Mouse (Mus musculus) heart, postnatal 0 days (tissue): ENCODE data around the gene Bcl11a. TPM values are rescaled to one million over a fixed set of nuclear protein-coding genes. Genes with fewer than 3 reads are reported as not detected.

Experiments
- ATAC-seq: fragments of 200-750 bp; cut with Nextera tagmentation; 2 replicates; pipeline ENCODE4 v1.8.0; 2017; ENCODE audit warnings: low read depth, moderate number of reproducible peaks, moderate library complexity; ENCODE audit not compliant: insufficient read depth
- DNase-seq: peaks from one replicate; pipeline ENCODE4 v3.0.0-alpha.2; 2016; ENCODE audit warnings: low spot score
- H3K27ac ChIP-seq: fragments of 300-500 bp; sonication (generic); 2 replicates; pipeline ENCODE4 v1.5.1; 2014; ENCODE audit warnings: low read depth, mild to moderate bottlenecking
- H3K27me3 ChIP-seq: fragments of 300-500 bp; sonication (generic); 2 replicates; pipeline ENCODE4 v1.6.1; 2014; ENCODE audit warnings: low read length, mixed read lengths; ENCODE audit not compliant: control insufficient read depth, insufficient read depth
- H3K36me3 ChIP-seq: fragments of 300-500 bp; sonication (generic); replicated peaks from 2 replicates; pipeline ENCODE4 v1.6.1; 2014; ENCODE audit warnings: low read length, mixed read lengths; ENCODE audit not compliant: control insufficient read depth, insufficient read depth
- H3K4me1 ChIP-seq: fragments of 300-500 bp; sonication (generic); 2 replicates; pipeline ENCODE4 v1.6.1; 2014; ENCODE audit warnings: antibody characterized with exemption; ENCODE audit not compliant: control insufficient read depth, insufficient read depth
- H3K4me2 ChIP-seq: fragments of 300-500 bp; sonication (generic); 2 replicates; pipeline ENCODE4 v1.6.1; 2014; ENCODE audit warnings: low read depth, mild to moderate bottlenecking, low read length, moderate library complexity
- H3K4me3 ChIP-seq: fragments of 300-500 bp; sonication (generic); 2 replicates; pipeline ENCODE4 v1.5.1; 2014; ENCODE audit warnings: low read depth, low read length
- H3K9ac ChIP-seq: fragments of 300-500 bp; sonication (generic); replicated peaks from 2 replicates; pipeline ENCODE4 v1.6.1; 2014; ENCODE audit warnings: low read depth, low read length, mixed read lengths
- H3K9me3 ChIP-seq: fragments of 300-500 bp; sonication (generic); replicated peaks from 2 replicates; pipeline ENCODE4 v1.6.1; 2016; ENCODE audit warnings: low read length; ENCODE audit not compliant: control insufficient read depth
- CTCF ChIP-seq: IDR thresholded peaks from 2 replicates; pipeline ENCODE4 v1.5.1; 2016; ENCODE audit warnings: antibody characterized with exemption, control low read depth, low read depth
- EP300 ChIP-seq: IDR thresholded peaks from 2 replicates; pipeline ENCODE4 v1.6.1; 2016; ENCODE audit warnings: antibody characterized with exemption, low read depth
- WGBS: fragments of 180-500 bp; shearing (Covaris S2); extraction: QIAGEN DNeasy Blood & Tissue Kit; methylation state at CpG from one replicate; pipeline ENCODE4 v1.1.7; 2014; 5-methylcytosine and 5-hydroxymethylcytosine counted together
- polyA plus RNA-seq: library from polyadenylated mRNA; unstranded; fragments of >200 nt; fragmentation: Nextera tagmentation; extraction: Ambion mirVana; gene quantifications from 2 replicates; pipeline ENCODE4 v1.2.1, GENCODE M21; 2015
- total RNA-seq: library from RNA; depleted of rRNA; stranded (reverse); fragments of >200 nt; gene quantifications from 2 replicates; pipeline ENCODE4 v1.2.3, GENCODE M21; 2014; ENCODE audit warnings: low replicate concordance

Gene Bcl11a
- total and polyA plus RNA-seq, 2 experiments from 2014 or later, result 7.1 to 8.2 TPM

GRCm38 (mm10) chr11:24094086-24094487 is 16.2 kb downstream of the Bcl11a start:
- WGBS, result 18% methylated on average over 5 of the region's 5 CpGs
- 0 out of 2 replicates have a peak overlapping the region, but pooled peaks have one; percentile 5 for H3K9ac ChIP-seq
- no peaks in the 10 kb centered on the region for H3K9me3 ChIP-seq
- DNase-seq (peak; percentile 41), ATAC-seq (peak; percentile 51; the same call in 1 of the 2 replicates)
- peak overlapping the region; percentile 69 for H3K27ac ChIP-seq
- no peaks in the 10 kb centered on the region for H3K27me3 ChIP-seq
- no peaks in the 10 kb centered on the region for H3K36me3 ChIP-seq
- TF ChIP-seq EP300, result no peak
- peak; percentile 35 for TF ChIP-seq CTCF
- no peak overlapping the region for H3K4me3 ChIP-seq
- H3K4me2 ChIP-seq, result peak overlapping the region; percentile 45
- peaks cover 14% of the 10 kb centered on the region; the same call in 1 of the 2 replicates for H3K4me1 ChIP-seq

- H3K36me3 ChIP-seq, result no peaks in the 10 kb centered on the region
- H3K27me3 ChIP-seq, result no peaks in the 10 kb centered on the region
- H3K4me2 ChIP-seq, result no peak overlapping the region
- 61% methylated on average over 9 of the region's 9 CpGs for WGBS
- no peak overlapping the region; the same call in 1 of the 2 replicates for H3K27ac ChIP-seq
- TF ChIP-seq EP300 (no peak), CTCF (no peak)
- no peak overlapping the region for H3K4me3 ChIP-seq
- 0 out of 2 replicates have a peak overlapping the region, but pooled peaks have one; percentile 16 for H3K9ac ChIP-seq
- H3K9me3 ChIP-seq, result no peaks in the 10 kb centered on the region
- DNase-seq, result no peak
- peaks cover 21% of the 10 kb centered on the region for H3K4me1 ChIP-seq
- ATAC-seq, result no peak
Observed at GRCm38 (mm10) chr11:24095236-24095635, 17.4 kb downstream of the Bcl11a start.

- no peaks in the 10 kb centered on the region for H3K9me3 ChIP-seq
- no peak overlapping the region for H3K4me3 ChIP-seq
- no peaks in the 10 kb centered on the region for H3K27me3 ChIP-seq
- no peak overlapping the region for H3K9ac ChIP-seq
- H3K4me2 ChIP-seq, result no peak overlapping the region
- no peak for ATAC-seq
- DNase-seq, result no peak
- no peaks in the 10 kb centered on the region for H3K36me3 ChIP-seq
- H3K27ac ChIP-seq, result no peak overlapping the region
- no peak for TF ChIP-seq CTCF
- TF ChIP-seq EP300, result no peak
- peaks cover 26% of the 10 kb centered on the region for H3K4me1 ChIP-seq
- WGBS, result 86% methylated on average over 7 of the region's 7 CpGs
Observed at GRCm38 (mm10) chr11:24095656-24096353, 17.9 kb downstream of the Bcl11a start.

- Histone ChIP-seq H3K27me3 (no peaks in the 10 kb centered on the region), H3K9ac (no peak overlapping the region), H3K36me3 (no peaks in the 10 kb centered on the region), H3K4me3 (no peak overlapping the region), H3K4me1 (peaks cover 28% of the 10 kb centered on the region), H3K4me2 (no peak overlapping the region), H3K9me3 (no peaks in the 10 kb centered on the region), H3K27ac (no peak overlapping the region)
- TF ChIP-seq CTCF, result no peak
- no peak for TF ChIP-seq EP300
- ATAC-seq (no peak), DNase-seq (no peak)
- WGBS, result 59% methylated on average over 6 of the region's 6 CpGs
Observed at GRCm38 (mm10) chr11:24096483-24096882, 18.6 kb downstream of the Bcl11a start.

GRCm38 (mm10) chr11:24097026-24097425 is 19.2 kb downstream of the Bcl11a start:
- 77% methylated on average over 6 of the region's 6 CpGs for WGBS
- Histone ChIP-seq H3K4me3 (no peak overlapping the region), H3K27me3 (no peaks in the 10 kb centered on the region), H3K36me3 (no peaks in the 10 kb centered on the region), H3K4me1 (peaks cover 32% of the 10 kb centered on the region), H3K9me3 (no peaks in the 10 kb centered on the region), H3K27ac (no peak overlapping the region), H3K9ac (no peak overlapping the region), H3K4me2 (no peak overlapping the region)
- ATAC-seq (no peak), DNase-seq (no peak)
- TF ChIP-seq EP300 (no peak), CTCF (no peak)
